Mouse (Mus musculus) WW6 (cell line): ENCODE measurements around the gene Tomm20.
A peak's percentile ranks its signal among the peaks of the same experiment; 100 is the strongest.
"Not testable (repeated sequence)": the region's sequence is repeated elsewhere in the genome, so short reads cannot be mapped to it uniquely, and the experiment has no call there.

Source experiments
- DNase-seq: peaks from one replicate; pipeline ENCODE4 v3.0.0-alpha.2; 2013; ENCODE audit warnings: low read depth, low spot score

Tomm20 gene

DNA sequence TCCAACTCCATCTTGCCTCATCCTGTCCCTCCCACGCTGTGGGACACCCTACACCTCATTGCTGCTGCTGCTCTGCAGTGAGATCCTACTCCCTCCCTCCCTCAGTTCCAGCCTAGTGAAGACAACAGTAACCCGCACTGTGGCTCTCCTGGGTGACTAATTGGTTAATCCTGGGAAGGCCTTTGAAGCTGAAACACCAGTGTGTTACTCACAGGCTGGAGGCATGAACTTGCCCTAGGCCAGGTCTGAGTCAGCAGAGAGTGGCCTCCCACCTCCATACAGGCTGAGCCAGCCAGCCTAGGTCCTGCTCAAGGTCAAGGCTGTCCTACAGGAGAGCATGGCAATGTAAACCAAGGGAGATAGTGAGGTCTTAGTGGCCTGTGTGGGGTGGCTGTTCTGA lies 26.4 kb downstream of the Tomm20 start:
- no peak for DNase-seq

- no peak for DNase-seq
Observed at GRCm38 (mm10) chr8:126918356-126918755, 27.3 kb downstream of the Tomm20 start.

DNA sequence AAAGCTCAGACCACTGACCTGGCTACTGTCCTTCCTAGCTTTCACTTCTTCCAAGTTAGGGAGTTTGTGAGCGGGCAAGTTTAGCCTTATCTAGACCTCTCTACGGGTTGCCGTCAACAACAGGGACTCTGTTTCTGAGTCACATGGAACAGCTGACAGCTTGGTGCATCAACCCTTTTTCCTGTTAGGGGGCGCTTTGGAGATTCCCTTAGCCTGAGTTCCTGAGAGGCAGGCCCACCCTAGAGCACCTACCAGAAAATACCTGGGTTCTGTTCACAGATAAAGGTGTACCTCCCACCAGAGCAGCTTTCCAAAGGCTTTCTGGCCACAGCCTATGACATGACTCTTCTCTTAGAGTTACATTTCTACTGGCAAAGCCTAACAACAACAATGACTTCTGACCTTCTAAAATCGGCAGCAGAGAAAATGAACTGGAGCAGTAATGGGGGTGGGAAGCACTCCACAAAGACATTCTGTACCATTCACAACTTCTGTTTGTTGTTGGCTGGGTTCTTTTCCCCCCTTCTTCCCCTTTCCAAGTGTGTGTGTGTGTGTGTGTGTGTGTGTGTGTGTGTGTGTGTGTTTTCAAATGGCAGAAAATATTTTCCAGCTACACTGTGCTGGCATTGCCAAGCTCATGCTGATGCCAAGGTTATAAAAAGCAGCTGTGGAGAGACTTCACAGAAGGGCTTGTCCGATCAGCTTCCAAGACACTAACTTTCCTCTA lies 28.3 kb downstream of the Tomm20 start:
- DNase-seq: no peak

DNA sequence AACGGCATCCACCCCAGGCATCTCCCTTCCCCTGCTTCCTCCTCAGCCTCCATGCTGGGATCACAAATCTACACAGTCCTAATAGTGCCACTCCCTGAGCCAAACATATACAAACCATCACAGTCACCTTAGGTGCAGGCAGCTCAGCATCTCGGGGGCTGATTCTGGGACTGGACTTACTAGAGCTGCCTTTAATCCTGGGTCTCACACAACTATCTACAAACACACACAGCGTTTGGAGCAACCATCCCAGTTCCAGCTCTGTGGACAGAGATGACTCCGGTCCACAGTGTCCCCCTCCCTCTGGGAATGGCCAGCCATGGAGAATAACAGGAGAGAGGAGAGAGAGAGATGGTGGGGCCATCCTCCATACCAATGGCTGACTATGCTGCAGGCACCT lies 29.0 kb downstream of the Tomm20 start:
- no peak for DNase-seq

DNA sequence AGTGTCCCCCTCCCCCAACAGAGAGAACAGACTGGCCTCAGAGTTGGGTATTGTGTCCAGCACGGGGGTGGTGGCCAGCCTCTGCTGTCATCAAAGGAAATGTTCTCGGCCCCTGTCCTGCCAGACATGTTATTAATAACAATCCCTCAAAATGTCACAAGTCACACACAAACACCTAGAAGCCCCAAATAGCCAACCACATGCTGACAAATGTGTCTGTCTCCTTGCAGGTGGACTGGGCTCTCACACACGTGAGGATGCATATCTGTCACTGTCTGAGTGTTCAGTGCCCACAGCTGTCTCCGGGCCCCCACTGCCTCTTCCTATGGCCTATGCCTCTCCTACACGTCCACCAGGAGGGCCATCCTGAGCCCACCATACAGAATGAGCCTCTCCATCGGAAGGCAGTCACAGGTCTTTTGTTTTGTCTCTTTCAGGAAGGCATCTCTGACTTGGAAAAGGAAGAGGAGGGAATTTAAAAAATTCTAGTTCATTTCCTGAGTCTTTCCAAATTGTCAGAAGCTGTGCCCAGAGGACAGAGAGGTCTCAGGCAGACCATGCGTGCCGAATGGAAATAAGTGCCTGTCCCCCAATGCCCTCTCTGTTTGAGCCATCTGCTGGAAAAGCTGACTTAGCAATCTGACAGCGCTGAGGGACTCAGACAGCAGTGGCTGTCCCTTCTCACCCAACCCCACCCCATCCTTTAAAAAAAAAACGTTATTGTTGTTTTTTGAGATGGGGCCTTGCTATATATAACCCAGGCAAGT lies 30.9 kb downstream of the Tomm20 start:
- no peak for DNase-seq

DNA sequence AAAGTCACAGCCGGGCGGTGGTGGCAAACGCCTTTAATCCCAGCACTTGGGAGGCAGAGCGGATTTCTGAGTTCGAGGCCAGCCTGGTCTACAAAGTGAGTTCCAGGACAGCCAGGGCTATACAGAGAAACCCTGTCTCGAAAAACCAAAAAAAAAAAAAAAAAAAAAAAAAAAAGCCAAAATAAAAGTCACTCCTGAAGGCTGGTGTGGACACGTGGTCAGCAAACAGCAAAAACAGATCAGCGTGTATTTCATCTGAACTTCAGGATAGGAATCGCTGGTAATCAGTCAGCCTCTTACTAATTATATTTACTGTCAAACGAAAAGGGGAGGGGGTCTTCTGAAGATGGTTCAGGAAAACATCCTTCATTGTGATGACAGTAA lies 31.5 kb downstream of the Tomm20 start:
- not testable (repeated sequence) for DNase-seq

- no peak for DNase-seq
Observed at GRCm38 (mm10) chr8:126913241-126914106, 32.2 kb downstream of the Tomm20 start.

DNA sequence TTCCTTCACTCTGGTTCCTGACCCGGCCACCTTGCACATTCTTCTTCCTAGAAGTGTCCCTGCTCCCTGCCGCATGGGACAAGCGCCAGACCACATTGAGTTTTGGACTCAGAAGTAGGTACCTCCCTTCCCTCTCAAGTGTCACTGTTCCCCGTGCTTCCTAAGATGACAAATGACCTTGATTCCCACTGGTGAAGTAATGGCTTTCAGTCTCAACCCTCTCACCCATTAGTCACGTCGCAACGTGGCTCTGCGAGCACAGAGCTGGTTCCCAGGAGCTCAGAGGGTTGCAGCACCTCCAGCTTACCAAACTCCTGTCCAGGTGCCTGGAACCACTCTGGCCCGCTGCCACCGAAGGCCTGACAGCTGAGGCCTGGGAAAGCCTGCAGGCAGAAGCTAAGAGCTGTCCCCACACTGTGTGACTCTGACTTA lies 36.3 kb downstream of the Tomm20 start:
- no peak for DNase-seq

- no peak for DNase-seq
Observed at GRCm38 (mm10) chr8:126908805-126909204, 36.8 kb downstream of the Tomm20 start.

GRCm38 (mm10) chr8:126907968-126908367 lies 37.7 kb downstream of the Tomm20 start:
- no peak for DNase-seq

- DNase-seq: no peak
Observed at GRCm38 (mm10) chr8:126907374-126907773, 38.3 kb downstream of the Tomm20 start.

DNA sequence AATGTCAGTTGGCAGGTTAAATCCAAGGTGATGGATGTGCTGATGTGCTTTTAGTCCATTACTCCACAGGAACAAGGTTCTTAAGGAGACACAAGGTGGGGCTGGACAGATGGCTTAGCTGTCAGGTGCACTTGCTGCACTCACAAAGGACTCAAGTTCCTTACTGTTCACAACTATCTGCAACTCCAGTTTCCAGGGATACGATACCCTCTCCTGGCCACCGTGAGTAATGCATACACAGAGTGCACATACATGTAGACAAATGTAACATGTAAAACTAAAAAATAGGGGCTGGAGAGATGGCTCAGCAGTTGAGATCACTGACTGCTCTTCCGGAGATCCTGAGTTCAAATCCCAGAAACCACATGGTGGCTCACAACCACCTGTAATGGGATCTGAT lies 40.3 kb downstream of the Tomm20 start:
- no peak for DNase-seq

DNA sequence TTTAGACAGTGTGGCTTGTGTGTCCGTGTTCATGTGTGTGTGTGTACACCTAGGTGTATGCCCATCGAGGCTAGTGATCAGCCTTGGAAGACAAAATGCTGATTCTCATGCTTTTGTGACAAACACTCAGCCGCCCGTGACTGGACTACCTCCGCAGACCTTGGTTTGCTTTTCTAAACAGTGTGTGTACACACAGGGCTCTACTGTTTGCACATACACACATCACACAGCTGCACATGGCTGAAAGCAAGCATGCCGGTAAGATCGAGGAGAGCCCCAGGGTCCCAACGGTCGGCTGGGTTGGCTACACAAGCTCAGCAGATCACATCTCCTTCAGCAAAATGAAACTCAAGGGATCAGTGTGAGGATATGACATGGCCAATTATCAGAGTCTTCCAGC lies 41.7 kb downstream of the Tomm20 start:
- DNase-seq: no peak

- no peak for DNase-seq
Observed at GRCm38 (mm10) chr8:126903224-126903895, 42.3 kb downstream of the Tomm20 start.

DNA sequence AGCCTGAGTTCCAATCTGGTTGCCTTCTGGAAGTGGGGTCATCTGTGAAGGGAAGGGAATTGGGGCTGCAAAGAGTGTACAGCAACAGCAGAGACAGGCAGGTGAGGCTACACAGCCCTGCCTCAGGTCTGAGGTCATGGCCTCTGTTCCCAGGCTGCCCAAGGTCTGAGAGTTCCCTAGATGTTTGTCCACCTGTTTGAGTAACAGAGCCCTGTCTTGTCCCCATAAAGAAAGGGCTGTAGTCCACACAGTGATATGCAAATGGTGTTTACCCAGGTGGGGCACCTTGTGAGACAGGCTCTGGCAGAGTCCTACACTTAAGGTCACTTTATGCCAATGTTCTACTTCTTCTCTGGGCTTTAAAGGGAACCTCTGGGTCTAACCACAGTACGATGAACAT lies 44.0 kb downstream of the Tomm20 start:
- DNase-seq: no peak

DNA sequence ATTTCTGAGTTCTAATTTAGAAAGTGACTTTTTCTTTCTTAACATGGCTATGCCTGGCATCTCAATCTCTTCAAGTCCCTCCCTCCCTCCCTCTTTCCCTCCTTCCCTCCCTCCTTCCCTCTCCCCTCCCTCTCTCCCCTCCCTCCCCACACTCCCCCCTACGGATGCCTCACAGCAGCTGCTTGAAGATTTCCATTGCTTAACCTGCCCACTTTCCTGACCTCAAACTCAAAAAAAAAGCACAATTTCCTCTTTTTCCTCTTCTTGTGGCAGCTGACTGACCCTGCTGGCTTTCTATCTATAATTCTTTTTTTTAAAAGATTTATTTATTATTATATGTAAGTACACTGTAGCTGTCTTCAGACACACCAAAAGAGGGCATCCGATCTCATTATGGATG lies 44.6 kb downstream of the Tomm20 start:
- DNase-seq: no peak

DNA sequence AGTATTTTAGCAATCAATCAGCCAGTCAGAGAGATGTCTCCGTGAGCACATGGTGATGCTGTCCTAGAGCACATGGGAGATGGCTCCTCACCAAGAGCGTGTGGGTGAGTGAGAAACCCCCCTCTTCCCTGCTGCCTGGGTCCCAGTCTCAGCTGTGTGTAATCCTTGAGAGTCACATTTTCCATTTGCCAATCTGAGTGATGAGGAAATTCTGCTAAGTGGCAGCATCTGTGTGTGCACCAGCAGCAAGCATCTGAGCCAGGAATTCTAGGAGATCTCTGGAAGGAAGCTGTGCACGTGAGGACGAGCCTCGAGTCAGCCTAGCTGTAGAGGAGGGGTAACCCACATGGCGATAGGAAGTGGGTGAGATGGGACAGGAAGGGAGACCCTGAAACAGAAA lies 50.5 kb downstream of the Tomm20 start:
- DNase-seq: no peak

GRCm38 (mm10) chr8:126887639-126888006 lies 58.0 kb downstream of the Tomm20 start:
- DNase-seq: no peak

DNA sequence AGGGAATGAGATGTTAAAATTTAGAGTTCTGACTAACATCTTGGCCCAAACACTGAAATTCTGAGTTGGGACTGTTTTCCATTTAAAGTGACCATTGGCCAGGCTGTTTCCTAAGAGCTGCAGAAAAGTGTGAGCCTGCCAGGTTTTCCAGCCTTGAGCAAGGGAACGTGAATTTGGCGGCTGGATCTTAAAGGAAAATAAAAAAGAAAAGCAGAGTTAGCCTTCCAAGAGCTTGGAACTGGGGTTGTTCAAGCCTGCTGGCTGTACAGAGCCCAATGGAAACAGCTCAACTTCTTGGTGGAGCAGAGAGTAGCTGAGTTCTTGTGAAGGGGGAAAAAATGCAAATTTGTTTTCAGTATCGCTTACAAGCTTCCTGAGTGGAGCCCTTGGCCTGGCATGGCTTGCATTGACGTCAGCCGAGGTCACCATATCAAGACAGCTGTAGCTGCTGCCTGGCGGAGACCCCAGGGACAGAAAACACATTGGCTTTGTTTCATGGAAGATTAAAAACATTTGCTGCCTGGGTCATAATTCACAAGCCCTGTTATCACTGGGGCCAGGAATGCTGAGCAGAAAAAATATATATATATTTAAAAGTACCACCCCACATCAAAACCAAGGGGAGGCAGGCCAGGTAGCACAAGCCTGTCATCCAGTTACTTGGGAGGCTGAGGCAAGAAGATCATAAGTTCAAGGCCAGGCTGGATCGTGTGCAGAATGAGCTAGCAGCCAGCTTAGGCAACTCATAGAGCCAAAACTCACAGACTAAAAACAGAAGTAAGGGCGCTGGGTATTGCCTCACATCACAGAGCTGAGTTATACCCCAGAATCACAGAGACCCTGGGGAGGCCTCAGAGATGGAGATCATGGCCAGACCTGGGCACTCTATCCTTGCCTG lies 58.7 kb downstream of the Tomm20 start:
- no peak for DNase-seq

DNA sequence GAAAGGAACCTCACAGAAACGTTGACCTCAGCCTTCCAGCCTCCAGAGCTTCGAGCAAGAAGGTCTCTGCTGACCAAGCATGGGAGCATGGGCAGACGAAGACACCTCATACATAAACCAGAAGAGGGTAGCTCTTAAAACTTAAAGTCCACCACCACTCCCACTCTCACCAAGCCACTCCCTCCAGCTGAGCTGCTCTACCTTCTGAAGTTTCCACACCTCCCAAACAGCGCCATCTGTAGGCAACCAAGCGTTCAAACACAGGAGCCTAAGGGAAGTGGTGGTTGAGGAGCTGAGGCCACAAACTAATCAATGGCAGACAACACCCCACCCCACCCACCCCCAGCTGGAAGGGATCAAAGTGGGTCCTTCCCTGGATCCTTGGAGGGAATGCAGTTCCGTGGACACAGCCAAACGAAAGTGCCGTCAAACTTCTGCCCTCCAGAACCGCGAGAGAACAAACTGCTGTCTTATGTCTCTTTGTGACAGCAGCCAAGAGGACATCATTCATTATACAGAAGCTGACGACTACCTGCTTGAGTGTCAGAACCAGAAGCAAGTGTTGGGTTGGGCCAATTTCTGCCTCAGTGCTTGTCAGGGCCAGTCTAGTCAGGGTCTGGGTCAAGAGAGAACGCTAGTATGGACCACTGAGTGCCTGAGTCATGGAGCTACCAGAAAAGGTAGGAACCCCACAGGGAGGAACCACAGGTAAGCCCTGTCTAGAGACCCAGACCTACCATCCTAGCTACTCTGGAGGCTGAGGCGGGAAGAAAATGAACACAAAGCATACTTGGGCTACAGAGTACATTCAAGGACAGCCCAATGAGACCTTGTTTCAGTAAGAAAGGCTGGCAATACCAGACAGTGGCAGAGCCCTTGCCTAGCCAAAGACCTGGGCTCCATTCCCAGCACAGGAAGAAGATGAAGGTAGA lies 59.8 kb downstream of the Tomm20 start:
- DNase-seq: peak; percentile 64
